Mouse (Mus musculus): Measurements from ENCODE around the gene Tbxa2r.

The Tbxa2r gene

DNA sequence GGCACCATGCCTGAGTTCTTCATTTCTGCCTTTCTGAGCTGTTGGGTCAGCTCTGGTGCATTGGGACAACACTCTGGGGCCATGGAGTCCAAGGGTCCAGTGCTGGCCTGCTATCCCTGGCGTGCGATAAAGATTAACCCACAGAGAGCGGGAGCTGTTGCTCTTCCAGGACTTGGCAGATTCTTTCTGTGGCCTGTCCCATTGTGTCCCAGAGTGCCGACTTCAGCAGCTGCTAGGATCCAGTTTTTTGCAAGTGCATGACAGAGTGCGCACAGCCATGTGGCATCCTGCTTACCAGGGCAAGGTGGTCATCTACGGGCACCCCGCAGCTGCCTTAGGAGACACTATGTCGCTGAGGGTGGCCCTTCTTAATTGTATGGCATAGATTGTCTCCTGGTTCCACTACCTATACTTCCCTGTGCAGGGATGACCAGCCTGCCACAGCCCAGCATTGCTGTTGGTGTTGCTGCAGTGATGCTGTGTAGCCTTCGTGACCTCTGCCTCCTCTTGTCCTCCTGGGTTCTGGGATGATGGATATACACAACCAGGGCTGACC lies 28.1 kb upstream of the Tbxa2r start:
- no peak for DNase-seq

DNA sequence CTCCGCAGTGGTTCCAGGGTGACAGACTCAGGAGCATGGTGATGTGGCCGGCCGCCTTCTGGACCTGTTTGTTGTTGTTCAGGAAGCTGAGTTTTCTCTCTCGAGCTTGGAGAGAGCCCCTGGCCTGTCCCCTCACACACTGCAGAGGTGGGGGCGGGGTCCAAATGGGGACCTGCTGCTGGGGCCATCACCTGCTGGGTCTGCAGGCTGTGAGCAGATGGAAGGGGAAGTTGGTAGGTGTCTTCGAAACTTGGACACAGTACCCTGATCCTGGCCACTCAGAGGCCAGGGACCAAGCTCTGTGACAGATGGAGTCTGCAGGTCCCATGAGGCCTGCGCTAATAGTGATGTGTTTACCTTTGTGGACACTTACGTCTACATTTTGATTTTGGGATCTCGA lies 27.2 kb upstream of the Tbxa2r start:
- DNase-seq: peak; percentile 88

DNA sequence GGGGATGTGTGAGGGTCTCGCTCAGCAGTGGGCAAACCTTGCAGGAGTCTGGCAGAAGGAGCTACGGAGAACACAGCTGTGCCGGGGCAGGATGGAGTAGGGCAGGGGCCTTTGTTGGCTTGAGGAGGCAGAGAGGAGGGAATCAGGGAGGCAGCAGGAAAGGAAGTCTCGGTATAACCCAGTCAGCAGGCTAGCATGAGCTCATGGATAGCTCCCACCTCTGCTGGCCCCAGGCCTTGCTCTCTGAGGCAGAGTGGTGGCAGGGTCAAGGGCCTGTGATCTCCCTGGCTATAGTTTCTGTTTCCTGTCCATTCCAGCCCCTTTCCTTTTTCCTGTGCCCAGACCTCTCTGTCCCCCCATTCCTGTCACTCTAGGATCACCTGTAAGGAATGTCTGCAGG lies 26.2 kb upstream of the Tbxa2r start:
- peak; percentile 63 for DNase-seq

DNA sequence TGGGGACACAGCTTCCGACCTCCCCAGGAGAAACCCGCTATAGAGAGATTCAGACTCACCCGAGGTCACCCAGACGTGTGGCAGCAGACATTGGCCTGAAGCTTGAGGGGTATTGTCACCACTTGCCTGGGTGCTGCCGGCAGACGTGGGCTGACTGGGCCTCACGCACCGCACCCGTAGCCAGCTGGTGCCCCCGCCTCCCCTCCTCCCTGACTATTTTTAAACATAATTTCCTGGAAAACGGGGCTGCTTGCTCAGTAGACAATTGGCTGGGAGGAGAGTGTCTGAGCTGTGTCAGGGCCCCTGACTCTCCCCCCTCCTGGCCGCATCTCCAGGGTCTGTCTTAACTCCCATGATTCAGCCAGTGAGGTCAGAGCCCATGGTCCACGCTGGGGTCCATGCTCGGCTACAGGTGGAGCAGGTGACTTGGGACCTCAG lies 25.7 kb upstream of the Tbxa2r start:
- peak; percentile 67 for DNase-seq

DNA sequence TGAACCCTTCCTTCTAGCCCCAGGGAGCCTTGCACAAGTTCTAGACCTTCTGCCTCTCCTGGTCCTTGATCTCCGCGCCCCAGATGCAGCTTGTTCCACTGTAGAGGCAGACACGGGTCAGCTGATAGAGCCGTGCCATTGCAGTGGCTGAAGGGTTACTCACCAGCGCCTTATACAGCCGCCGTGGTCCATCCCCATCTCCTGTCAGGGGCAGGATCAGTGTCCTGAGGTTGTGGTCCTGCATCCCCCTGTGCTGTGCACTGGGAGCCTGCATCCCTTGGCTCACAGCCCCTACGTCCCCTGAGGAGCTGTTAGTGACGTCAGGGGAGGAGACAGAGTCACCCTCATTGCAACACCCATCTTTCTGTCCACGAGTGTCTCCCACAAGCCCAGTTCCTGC lies 25.3 kb upstream of the Tbxa2r start:
- DNase-seq: peak; percentile 65

DNA sequence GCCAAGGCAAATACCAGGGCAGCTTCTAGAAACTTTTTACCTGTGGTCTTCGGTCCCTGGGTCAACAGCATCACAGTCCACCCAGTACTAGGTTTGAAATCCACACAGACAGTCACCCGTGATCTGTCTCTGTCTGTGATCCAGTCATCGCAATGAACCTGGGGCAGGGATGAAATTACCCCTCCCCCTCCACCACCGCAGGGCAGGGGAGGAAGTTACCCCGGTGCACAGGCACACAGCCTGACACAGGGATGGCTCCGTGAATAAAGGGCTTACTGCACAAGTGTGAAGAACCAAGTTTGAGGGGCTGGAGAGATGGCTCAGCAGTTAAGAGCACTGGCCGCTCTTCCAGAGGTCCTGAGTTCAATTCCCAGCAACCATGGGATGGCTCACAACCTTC lies 24.8 kb upstream of the Tbxa2r start:
- peak; percentile 47 for DNase-seq

DNA sequence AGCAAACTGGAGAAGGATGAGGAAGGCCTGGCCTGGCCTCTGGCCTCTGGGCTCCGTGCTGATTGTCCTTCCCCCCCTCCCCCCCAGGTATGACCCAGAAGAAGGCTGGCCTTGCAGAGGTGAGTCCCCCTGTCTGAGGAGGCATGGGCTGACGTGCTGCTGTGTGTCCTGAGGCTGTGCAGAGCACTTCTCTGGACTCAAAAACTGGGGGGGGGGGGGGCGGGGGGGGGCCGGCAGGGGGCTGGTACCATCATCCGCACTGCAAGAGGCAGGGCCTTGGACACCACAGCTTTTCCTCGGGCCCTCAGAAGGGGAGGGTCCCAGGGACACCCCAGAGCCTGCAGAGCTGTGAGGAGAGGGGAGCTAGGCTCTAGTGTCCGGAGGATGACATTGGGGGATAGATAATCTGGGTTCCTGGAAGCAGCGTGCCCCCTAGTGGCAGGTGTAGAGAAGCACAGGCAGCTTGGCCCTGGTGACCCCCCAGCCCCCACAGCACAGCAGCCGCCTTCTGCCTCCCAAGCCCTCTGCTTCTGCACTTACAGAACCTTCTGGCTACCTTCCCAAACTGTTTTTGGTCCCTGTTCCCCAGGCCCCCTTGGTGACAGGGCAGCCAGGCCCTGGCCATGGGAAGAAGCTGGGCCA lies 23.8 kb upstream of the Tbxa2r start:
- DNase-seq: peak; percentile 84

DNA sequence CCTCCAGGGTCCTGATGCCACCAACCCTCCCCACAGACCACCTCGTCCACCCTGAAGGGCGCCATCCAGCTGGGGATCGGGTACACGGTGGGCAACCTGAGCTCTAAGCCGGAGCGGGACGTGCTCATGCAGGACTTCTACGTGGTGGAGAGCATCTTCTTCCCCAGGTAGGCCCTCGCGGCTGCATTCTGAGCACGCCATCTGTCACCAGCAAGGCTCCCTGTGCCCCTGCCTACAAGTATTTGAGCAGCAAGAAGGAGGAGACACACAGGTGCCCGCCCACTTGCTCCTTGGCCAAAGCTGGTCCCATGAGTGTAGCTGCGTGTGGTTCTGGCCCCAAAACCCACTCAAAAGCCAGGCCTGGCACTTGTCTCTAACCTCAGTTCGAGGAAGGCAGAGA lies 22.9 kb upstream of the Tbxa2r start:
- peak; percentile 78 for DNase-seq

DNA sequence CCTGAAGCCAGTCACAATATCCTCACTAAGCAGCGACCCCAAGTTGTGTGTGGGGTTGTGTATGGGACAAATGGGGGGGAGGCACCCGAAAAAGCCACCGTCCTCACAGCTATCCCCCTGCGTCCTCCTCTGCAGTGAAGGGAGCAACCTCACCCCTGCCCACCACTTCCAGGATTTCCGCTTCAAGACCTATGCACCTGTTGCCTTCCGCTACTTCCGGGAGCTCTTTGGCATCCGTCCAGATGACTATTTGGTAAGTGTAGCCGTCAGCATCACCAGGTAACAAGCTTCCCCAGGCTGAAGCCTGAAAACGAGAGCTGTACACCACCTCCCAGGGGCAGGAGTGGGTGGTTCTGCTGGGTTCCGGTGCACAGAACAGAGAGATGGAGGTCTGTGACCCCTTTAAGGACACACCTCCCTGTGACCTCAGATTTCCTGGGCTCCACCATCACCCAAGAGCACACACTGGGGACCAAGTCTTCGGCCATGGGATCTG lies 22.3 kb upstream of the Tbxa2r start:
- DNase-seq: peak; percentile 66

DNA sequence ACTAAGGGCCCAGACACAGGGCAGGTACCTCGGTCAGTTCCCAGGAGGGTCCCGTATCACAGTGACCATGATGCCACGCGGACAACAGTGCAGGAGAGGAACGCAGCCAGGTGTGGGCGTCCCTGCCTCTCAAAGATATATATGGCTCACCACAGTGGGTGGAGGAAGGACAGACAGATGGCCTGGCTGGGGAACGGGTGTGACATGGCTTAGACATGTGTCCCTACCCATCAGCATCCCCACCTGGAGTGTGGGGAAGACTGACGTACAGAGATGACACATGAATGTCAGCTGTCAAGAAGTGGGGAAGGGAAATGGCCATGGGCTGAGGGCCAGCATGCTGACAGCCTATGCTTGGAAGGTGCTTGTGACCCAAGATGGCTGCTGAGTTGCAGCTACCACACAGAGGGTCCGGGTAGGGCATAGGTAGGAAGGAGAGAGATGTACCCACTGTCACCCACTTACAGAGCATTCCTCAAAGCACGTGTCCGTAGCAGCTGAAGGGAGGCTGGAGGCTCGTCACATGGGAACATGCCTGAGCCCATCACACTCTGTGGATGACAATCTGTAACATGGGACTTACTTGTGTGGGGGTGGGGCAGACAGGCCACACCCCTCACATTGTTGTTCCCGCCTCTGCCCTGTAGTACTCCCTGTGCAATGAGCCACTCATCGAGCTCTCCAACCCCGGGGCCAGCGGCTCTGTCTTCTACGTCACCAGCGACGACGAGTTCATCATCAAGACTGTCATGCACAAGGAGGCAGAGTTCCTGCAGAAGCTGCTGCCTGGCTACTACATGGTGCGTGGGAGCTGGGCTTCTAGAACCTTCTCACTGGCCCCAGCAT lies 21.5 kb upstream of the Tbxa2r start:
- DNase-seq: peak; percentile 55

DNA sequence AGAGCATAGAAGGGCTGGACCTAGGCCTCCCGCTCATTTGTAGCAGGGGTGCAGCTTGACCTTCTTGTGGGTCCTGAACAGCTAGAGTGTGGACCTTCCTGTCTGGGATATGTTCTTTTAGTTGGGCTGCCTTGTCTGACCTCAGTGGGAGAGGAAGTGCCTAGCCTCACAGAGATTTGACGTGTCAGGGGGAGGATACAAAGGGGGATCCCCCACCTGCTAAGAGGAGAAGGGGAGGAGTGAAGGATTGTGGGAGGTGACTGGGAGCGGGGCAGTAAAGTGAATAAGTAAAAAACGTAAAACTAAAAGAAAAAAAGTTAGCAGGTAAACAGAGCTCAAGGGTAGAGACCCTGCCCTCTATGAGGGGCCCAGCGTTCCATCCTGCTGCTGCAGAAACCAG lies 19.0 kb upstream of the Tbxa2r start:
- no peak for DNase-seq

DNA sequence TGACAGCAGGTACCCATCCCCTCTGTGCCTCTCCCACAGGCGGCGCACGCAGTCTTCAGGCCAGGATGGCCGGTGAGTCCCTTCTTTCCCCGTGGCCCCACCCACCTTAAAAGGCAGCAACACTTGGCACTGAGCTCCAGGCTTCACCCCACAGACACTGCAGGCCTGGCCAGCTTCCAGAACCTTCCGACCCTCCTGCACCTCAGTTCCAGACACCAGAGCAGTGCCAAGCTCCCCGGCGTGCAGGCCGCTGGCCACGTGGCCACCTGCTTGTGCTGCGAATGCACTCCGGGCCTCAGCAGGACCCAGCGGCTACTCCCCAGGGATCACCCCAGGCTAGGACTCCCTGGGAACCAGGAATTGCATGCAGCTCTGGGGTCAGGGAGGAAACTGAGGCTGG lies 14.9 kb upstream of the Tbxa2r start:
- DNase-seq: peak; percentile 61

DNA sequence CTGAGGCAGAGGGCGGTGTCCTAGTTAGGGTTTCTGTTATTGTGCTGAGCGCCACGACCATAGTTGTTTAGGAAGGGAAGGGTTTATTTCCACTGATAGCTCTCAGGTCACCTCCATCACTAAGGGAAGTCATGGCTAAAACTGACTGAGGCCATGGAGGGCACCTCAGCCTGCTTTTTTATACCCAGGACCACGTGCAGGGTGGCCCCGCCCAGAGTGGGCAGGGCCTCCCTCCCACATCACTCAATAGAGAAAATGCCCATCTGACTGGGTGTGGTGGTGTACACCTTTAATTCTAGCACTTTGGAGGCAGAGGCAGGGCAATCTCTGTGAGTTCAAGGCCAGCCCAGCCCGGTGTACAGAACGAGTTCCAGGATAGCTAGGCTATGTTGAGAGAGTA lies 14.3 kb upstream of the Tbxa2r start:
- no peak for DNase-seq

DNA sequence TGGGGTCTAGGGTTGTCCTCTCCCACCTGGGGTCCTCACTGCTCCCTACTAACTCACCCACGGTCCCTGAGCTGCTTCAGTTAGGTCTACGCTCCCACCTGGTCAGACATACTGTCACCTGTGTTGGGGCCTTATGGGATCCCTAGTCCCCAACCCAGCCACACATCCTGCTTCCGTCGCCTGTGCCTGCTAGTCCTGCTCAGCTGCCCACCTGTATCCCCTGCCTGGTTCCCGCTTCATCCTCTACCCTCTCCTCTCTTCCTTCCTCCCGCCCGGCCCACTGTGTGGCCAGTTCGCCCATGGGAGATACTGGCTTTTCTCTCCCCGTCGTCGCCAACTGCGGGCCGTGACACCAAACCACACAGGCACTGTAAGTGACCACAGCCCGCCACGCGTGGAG lies 12.9 kb upstream of the Tbxa2r start:
- DNase-seq: peak; percentile 54

DNA sequence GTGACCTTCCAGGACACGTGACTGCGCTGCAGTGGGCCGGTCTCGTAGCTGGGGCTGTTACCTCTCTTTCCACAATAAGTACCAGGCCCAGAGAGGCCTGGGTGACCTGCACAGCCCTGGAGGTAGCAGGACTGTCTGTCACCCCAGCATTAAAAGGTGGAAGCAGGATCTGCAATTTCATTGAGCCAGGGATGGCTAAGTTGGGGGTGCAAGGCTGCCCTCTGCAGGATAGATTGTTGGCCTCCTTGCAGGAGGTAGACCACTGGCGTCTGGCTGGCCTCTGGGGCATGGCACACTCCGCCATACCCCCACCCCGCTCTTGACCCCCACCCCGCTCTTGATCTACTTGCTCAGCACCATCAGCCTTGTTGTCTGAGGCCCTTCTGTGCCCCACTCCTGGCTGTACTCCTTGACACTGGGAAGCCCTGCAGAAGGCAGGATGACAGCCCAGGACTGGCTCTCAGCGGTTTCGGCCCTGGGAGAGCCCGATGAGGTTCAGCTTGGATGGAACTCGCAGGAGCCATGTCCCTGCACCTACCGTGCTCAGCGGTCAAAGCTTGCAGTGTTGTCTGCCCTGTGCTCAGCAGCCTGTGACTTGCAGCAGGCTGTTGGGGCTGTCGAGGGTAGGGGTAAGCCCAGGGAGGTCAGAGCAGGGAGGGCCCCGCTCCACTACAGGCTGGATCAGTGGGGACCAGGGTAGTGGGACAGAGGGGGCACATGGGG lies 12.0 kb upstream of the Tbxa2r start:
- no peak for DNase-seq

DNA sequence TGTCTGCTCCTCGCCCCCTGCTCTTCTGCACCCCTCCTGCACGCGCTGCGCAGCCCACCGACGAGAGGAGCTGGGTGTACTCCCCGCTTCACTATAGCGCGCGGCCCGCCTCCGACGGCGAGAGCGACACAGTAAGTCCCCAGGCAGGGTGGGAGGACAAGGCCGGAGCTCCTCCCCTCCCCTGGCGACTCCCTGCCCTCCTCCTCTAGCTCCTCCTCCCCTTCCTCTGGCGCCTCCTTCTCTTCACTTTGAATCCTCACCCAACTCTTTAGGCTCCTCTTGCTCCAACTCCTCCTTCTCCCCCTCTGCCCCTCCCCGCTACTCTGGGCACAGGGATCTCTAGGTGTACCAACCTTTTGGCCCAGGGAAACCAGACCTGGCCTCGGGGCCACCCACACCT lies 11.3 kb upstream of the Tbxa2r start:
- DNase-seq: peak; percentile 68

DNA sequence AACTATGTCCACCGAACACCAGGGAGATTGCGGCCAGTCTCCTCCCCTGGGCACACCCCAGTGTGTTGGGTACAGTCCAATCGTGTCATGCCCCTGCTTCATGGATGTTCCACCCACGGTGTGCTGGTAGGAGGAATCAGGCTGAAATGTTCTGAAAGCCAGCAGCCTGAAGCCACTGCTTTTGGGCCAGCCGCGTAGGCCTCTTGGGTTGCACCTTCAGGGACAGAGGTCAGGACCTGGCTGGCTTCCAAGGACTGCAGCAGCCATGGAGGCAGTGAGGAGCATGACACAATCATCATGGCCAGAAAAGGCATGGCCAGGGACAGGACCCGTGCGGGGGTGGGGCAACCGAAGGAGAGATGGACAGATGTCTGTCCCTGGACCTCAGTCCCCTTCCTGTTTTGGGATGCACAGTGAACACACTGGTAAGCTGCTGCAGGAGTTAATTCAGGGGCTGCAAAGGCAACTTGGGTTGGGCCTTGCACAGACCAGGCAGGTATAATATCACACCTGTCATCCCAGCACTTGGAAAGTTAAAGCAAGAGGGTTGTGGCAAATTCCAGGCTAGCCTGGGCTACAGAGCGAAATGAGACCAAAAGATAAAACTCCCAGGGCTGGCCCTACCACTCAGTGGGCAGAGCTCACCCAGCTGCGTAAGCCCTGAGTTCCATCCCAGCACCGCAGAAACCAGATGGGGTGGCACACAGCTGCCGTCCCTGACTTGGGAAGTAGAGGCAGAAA lies 9.8 kb upstream of the Tbxa2r start:
- DNase-seq: peak; percentile 81

DNA sequence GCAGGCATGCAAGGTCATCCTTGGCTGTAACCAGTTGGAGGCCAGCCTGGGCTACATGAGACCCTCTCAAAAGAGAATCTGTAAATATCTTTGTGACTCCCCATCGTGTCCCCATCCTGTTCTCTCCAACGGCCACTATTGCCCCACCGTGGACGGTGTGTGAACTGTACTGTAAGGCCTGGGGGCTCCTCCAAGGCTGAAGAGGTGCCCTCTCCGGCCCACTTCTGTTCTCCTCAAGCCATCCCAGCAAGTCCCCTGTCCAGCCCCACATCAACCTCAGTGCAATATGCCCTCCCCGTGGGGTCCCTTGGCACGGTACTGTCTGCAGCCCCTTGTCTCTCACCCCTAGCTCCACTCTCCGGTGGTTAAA lies 9.2 kb upstream of the Tbxa2r start:
- peak; percentile 77 for DNase-seq

DNA sequence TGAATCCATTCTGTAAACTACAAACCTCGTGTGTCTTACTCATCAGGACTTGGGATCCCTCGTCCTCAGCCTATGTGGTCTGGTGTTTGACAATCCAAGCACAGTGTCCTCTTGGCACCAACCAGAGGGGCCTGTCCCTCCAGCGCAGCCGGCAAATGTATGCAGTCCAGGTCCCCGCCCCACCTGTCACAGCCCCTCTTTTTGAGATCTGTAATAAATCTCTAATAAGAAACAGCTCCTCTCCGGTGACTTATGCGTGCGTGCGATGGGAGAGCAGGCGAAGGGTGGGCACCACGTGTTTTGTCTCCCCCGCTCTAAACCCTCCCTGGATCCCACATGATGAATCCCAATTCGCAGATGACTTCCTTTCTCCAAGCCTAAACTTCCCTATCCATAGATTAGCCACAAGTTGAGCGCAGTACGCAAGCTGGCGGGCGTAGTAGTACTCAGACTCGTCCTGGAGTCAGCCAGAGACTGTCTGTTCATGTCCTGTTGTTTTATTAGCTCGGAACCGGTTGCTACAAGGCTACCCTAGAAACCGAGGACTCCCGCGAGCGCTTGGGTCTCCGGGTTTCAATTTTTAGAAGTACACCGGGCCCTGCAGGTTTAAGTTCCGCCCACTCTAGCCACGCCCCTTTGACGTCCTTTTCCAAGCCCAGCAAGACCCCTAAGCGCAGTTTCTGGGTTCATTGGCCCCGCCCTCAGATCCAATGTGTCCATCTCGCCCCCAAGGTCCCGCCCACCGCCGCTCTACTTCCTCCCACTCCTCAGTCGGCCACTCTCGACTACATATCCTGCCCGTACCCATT lies 8.6 kb upstream of the Tbxa2r start:
- peak; percentile 76 for DNase-seq

DNA sequence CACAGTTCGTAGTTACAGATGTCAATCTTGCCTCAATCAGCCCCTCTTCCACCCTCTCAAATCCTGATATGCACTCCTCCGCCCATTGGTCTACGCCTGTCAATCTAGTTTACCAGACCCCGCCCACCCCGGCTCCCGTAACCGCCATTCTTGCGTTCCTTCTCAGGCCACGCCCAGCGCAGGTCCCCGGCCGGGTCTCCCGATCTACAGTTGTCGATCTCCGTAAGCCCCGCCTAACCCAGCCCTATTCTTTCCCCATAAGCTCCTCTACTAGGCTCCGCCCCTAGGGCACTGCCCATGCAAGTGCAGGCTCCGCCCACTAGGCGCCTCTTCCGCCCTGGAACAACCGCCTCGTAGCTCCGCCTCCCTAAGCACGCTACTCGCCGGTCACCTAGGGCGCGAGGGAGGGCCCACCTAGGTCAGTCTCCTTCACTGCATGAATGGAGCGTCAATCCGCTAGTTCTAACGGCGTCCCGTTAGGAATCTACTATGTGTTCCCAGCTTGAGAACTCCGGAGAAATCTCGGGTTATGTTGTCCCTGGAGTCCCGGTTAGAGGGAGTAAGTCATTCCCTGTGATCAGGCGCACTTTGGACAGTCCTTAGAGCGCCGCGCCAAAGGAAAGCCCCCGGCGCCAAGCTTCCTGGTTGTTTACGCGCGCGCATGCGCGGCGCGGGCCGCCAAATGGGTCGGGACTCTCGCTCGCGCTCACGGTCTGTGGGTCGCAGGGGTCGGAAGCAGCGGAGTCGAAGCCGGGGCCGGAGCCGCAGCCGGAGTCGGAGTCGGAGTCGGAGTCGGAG lies 7.8 kb upstream of the Tbxa2r start, which contains the start of gene Cactin:
Gene Cactin, plus strand, starts transcription at position 554 of the 798 bp plus-strand sequence.
- DNase-seq: peak; percentile 100

DNA sequence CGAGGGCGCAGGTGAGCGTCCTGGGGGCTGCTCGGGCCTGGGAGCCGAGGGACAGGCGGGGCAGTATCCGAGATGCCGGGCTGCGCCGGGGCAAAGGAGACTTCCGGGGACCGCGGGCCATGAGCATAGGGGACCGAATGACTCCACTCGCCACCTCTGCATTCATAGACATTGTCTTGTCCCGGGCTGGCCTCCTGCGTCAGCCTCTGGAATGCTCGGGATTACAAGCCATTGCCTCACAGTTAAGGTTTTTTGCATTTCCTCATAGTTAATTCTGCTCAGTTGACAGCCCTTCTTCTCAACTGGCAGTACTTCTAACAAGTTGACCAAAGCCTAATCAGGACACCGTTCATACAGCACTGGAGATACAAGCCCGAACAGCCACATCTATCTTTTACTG lies 7.1 kb upstream of the Tbxa2r start:
- no peak for DNase-seq
